Mouse (Mus musculus): Measurements from ENCODE around the gene Zfp282. TPM values are rescaled to one million over a fixed set of nuclear protein-coding genes. Genes with fewer than 3 reads are reported as not detected.

Zfp282 gene
- polyA plus RNA-seq, 1 experiment from 2014 or later, result 12.1 TPM

DNA sequence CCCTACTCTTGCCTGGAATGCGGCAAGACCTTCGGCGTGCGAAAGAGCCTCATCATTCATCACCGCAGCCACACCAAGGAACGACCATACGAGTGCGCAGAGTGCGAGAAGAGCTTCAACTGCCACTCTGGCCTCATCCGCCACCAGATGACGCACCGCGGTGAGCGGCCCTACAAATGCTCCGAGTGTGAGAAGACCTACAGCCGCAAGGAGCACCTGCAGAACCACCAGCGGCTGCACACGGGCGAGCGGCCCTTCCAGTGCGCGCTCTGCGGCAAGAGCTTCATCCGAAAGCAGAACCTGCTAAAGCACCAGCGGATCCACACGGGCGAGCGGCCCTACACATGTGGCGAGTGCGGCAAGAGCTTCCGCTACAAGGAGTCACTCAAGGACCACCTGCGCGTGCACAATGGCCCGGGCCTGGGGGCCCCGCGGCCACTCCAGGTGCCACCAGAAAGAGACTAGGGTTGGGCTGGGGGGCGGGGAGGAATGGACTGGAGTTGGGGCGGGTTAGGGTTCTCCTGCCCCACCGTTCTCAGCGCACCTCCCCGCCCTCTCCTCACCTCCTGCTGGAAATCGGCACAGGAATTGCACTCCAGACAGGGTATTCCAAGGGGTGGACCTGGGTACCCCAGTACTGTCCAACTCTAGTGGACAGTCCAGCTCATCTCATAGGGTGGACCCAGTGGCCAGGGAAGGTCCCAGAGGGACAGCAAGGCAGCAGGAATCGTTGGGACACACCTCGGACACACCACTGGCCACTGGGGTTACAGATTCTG, 28.1 kb downstream of the Zfp282 start:
- Histone ChIP-seq H3K9me3 (no peaks in the 10 kb centered on the region), H3K27ac (no peak overlapping the region), H3K4me2 (replicated peaks) (no peak overlapping the region), H3K4me3 (replicated peaks) (no peak overlapping the region), H3K36me3 (peaks cover 36% of the 10 kb centered on the region), H3K4me1 (replicated peaks) (no peaks in the 10 kb centered on the region), H3K27me3 (replicated peaks) (no peaks in the 10 kb centered on the region), H3K9ac (no peak overlapping the region)
- WGBS, result 73% methylated on average over 44 of the region's 44 CpGs
- ATAC-seq, result no peak

- ATAC-seq, result no peak
- Histone ChIP-seq H3K4me3 (replicated peaks) (no peak overlapping the region), H3K9me3 (no peaks in the 10 kb centered on the region), H3K9ac (no peak overlapping the region), H3K27ac (no peak overlapping the region), H3K36me3 (peaks cover 32% of the 10 kb centered on the region), H3K27me3 (replicated peaks) (no peaks in the 10 kb centered on the region), H3K4me1 (replicated peaks) (no peaks in the 10 kb centered on the region), H3K4me2 (replicated peaks) (no peak overlapping the region)
- 94% methylated on average over 5 of the region's 5 CpGs for WGBS
These were observed 29.3 kb downstream of the Zfp282 start for GRCm38 (mm10) chr6:47906326-47906725.

DNA sequence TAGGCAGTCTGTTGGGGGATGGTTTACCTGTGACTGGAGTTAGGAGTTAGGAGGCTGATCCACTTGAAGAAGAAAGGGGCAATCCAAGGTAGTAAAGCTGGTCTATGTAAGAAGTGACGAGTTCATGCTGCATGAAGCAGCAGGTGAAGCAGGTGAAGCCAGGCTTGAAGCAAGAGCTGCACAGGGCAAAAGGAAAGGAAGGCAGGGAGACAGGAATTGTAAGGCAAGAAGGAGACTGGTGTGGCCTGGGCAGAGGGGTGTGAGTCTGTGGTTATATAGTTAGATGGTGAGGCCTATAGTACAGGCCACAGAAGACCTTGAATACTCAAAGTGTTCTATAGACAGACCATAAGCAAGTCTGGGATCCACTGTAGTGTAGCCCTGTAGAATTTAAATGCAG, 32.0 kb downstream of the Zfp282 start:
- Histone ChIP-seq H3K36me3 (peaks cover 20% of the 10 kb centered on the region), H3K4me1 (replicated peaks) (no peaks in the 10 kb centered on the region), H3K27ac (no peak overlapping the region), H3K9me3 (no peaks in the 10 kb centered on the region), H3K27me3 (replicated peaks) (no peaks in the 10 kb centered on the region), H3K4me2 (replicated peaks) (no peak overlapping the region), H3K9ac (no peak overlapping the region), H3K4me3 (replicated peaks) (no peak overlapping the region)
- WGBS, result 68% methylated on average over 1 of the region's 1 CpGs
- ATAC-seq, result no peak

- no peaks in the 10 kb centered on the region; the same call in 1 of the 2 replicates for H3K36me3 ChIP-seq
- 50% methylated on average over 1 of the region's 1 CpGs for WGBS
- H3K27ac ChIP-seq, result no peak overlapping the region
- H3K9me3 ChIP-seq, result no peaks in the 10 kb centered on the region
- no peak for ATAC-seq
- H3K4me1 ChIP-seq (replicated peaks), result no peaks in the 10 kb centered on the region
- no peak overlapping the region for H3K4me3 ChIP-seq (replicated peaks)
- no peaks in the 10 kb centered on the region for H3K27me3 ChIP-seq (replicated peaks)
- no peak overlapping the region for H3K9ac ChIP-seq
- H3K4me2 ChIP-seq (replicated peaks), result no peak overlapping the region
These were observed 34.6 kb downstream of the Zfp282 start for GRCm38 (mm10) chr6:47911650-47912049.

GRCm38 (mm10) chr6:47912991-47913390, 36.0 kb downstream of the Zfp282 start:
- no peaks in the 10 kb centered on the region for H3K36me3 ChIP-seq
- no peaks in the 10 kb centered on the region for H3K27me3 ChIP-seq (replicated peaks)
- WGBS, result 50% methylated on average over 3 of the region's 3 CpGs
- peak; percentile 65 for ATAC-seq
- no peaks in the 10 kb centered on the region for H3K4me1 ChIP-seq (replicated peaks)
- no peak overlapping the region for H3K9ac ChIP-seq
- no peak overlapping the region for H3K27ac ChIP-seq
- no peaks in the 10 kb centered on the region for H3K9me3 ChIP-seq
- H3K4me2 ChIP-seq (replicated peaks), result no peak overlapping the region
- no peak overlapping the region for H3K4me3 ChIP-seq (replicated peaks)

DNA sequence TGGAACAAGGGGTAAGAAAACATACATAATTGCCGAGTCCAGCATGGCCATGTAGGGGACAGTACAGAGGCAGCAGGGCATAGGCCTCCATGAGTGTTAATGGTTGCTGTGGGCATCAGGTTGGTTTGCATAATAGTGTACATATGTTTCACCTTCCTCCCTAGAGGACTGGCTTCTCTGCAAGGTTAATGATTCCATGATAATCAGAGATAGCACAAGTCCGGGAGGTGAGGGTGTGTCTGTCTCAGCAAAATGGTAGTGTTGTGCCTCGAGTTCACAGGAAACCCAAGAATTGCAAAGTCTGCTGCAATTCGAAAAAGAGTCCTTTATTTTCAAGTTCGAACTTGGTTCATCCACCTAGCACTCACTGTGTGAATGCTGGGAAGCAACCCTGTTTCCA, 40.0 kb downstream of the Zfp282 start:
- H3K4me2 ChIP-seq (replicated peaks), result no peak overlapping the region
- H3K27ac ChIP-seq, result peak overlapping the region; percentile 59; the same call in 1 of the 2 replicates
- H3K4me1 ChIP-seq (replicated peaks), result peaks cover 5% of the 10 kb centered on the region; the same call in 1 of the 2 replicates
- H3K9ac ChIP-seq, result no peak overlapping the region
- no peaks in the 10 kb centered on the region for H3K27me3 ChIP-seq (replicated peaks)
- 67% methylated on average over 5 of the region's 5 CpGs for WGBS
- ATAC-seq, result peak; percentile 55
- H3K4me3 ChIP-seq (replicated peaks), result no peak overlapping the region
- no peaks in the 10 kb centered on the region for H3K36me3 ChIP-seq
- no peaks in the 10 kb centered on the region for H3K9me3 ChIP-seq

- no peaks in the 10 kb centered on the region for H3K36me3 ChIP-seq
- H3K27me3 ChIP-seq (replicated peaks), result no peaks in the 10 kb centered on the region
- WGBS, result 70% methylated on average over 3 of the region's 3 CpGs
- no peak overlapping the region for H3K27ac ChIP-seq
- no peak overlapping the region for H3K4me3 ChIP-seq (replicated peaks)
- no peaks in the 10 kb centered on the region for H3K9me3 ChIP-seq
- no peak for ATAC-seq
- H3K9ac ChIP-seq, result no peak overlapping the region
- H3K4me1 ChIP-seq (replicated peaks), result peaks cover 5% of the 10 kb centered on the region; the same call in 1 of the 2 replicates
- no peak overlapping the region for H3K4me2 ChIP-seq (replicated peaks)
These were observed 41.8 kb downstream of the Zfp282 start for GRCm38 (mm10) chr6:47918768-47919274.

- no peaks in the 10 kb centered on the region for H3K36me3 ChIP-seq
- 27% methylated on average over 11 of the region's 11 CpGs for WGBS
- H3K9ac ChIP-seq, result peak overlapping the region; percentile 45; the same call in 1 of the 2 replicates
- H3K27me3 ChIP-seq (replicated peaks), result no peaks in the 10 kb centered on the region
- ATAC-seq, result peak; percentile 19; the same call in 1 of the 2 replicates
- H3K4me1 ChIP-seq (replicated peaks), result peaks cover 5% of the 10 kb centered on the region; the same call in 1 of the 2 replicates
- peak overlapping the region; percentile 82 for H3K4me3 ChIP-seq (replicated peaks)
- peak overlapping the region; percentile 58 for H3K4me2 ChIP-seq (replicated peaks)
- peak overlapping the region; percentile 48; the same call in 1 of the 2 replicates for H3K27ac ChIP-seq
- no peaks in the 10 kb centered on the region for H3K9me3 ChIP-seq
These were observed 42.8 kb downstream of the Zfp282 start for GRCm38 (mm10) chr6:47919646-47920446.

GRCm38 (mm10) chr6:47920447-47921340, 43.7 kb downstream of the Zfp282 start, which contains the start of gene Zfp212:
Gene Zfp212, plus strand, starts transcription at chr6:47920476.
- peak; percentile 95 for ATAC-seq
- Histone ChIP-seq H3K9ac (peak within 1 kb of the TSS; percentile 69), H3K27ac (peak within 1 kb of the TSS; percentile 99), H3K9me3 (no peaks in the 10 kb centered on the region), H3K36me3 (no peaks in the 10 kb centered on the region), H3K4me2 (replicated peaks) (peak within 1 kb of the TSS; percentile 69), H3K4me3 (replicated peaks) (peak within 1 kb of the TSS; percentile 82), H3K27me3 (replicated peaks) (no peaks in the 10 kb centered on the region), H3K4me1 (replicated peaks) (peaks cover 5% of the 10 kb centered on the region; the same call in 1 of the 2 replicates)
- under 1% methylated on average over 67 of the region's 67 CpGs for WGBS

GRCm38 (mm10) chr6:47942461-47942860, 65.5 kb downstream of the Zfp282 start:
- ATAC-seq, result no peak
- 59% methylated on average over 12 of the region's 12 CpGs for WGBS
- H3K36me3 ChIP-seq, result 0 out of 2 replicates have a peak, but pooled peaks cover 7% of the 10 kb centered on the region
- H3K4me3 ChIP-seq (replicated peaks), result peak overlapping the region; percentile 47
- H3K4me2 ChIP-seq (replicated peaks), result peak overlapping the region; percentile 91
- no peak overlapping the region for H3K27ac ChIP-seq
- H3K27me3 ChIP-seq (replicated peaks), result no peaks in the 10 kb centered on the region
- peak overlapping the region; percentile 64; the same call in 1 of the 2 replicates for H3K9ac ChIP-seq
- H3K9me3 ChIP-seq, result no peaks in the 10 kb centered on the region
- H3K4me1 ChIP-seq (replicated peaks), result 0 out of 2 replicates have a peak, but pooled peaks cover 8% of the 10 kb centered on the region

GRCm38 (mm10) chr6:47943021-47943691, 66.2 kb downstream of the Zfp282 start:
- peak overlapping the region; percentile 64 for H3K9ac ChIP-seq
- 0 out of 2 replicates have a peak, but pooled peaks cover 8% of the 10 kb centered on the region for H3K4me1 ChIP-seq (replicated peaks)
- no peak overlapping the region; the same call in 1 of the 2 replicates for H3K27ac ChIP-seq
- H3K27me3 ChIP-seq (replicated peaks), result no peaks in the 10 kb centered on the region
- H3K36me3 ChIP-seq, result 0 out of 2 replicates have a peak, but pooled peaks cover 7% of the 10 kb centered on the region
- H3K4me3 ChIP-seq (replicated peaks), result peak overlapping the region; percentile 47
- peak; percentile 94 for ATAC-seq
- no peaks in the 10 kb centered on the region for H3K9me3 ChIP-seq
- peak overlapping the region; percentile 91 for H3K4me2 ChIP-seq (replicated peaks)
- 12% methylated on average over 61 of the region's 64 CpGs for WGBS
